Mouse (Mus musculus) layer of hippocampus, postnatal 10 days (tissue): ENCODE measurements around the gene Gm4952. TPM values are rescaled to one million over a fixed set of nuclear protein-coding genes. Genes with fewer than 3 reads are reported as not detected.
"Not testable (repeated sequence)": the region's sequence is repeated elsewhere in the genome, so short reads cannot be mapped to it uniquely, and the experiment has no call there.

Source experiments
- DNase-seq, 2 experiments: peaks; one replicate each; pipeline ENCODE4 v3.0.0; 2021; ENCODE audit warnings: low spot score in 2 of 2
- total RNA-seq, 2 experiments: library from RNA; stranded (reverse); gene quantifications; 2 replicates each; pipeline ENCODE4 v1.2.3; 2021

Gm4952 gene
- total RNA-seq, 2 experiments from 2014 or later = 0.29 to 0.30 TPM

- DNase-seq = no peak
Measured at GRCm38 (mm10) chr19:12600684-12601480, 1.1 kb downstream of the Gm4952 start.

DNA sequence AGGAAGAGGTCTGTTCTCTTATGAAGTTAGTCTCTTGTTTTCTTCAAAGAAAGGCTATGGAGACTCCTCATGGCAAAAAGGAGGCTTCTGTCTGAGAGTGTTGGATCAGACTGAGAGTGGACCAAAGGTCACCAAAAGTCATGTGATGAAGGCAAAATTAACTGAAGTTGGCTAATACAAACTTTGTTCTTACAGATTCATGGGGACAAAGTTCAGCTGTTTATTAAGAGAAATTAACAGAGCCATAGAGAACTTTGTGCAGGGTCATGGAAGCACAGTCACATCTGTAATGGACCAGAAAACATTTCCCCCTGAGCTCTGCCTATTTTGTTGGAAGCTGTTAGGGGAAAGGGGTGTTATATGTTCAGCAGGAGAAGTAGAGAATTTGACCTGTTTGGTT is 8.6 kb downstream of the Gm4952 start:
- no peak for DNase-seq

GRCm38 (mm10) chr19:12613646-12614045 is 13.9 kb downstream of the Gm4952 start:
- no peak for DNase-seq

DNA sequence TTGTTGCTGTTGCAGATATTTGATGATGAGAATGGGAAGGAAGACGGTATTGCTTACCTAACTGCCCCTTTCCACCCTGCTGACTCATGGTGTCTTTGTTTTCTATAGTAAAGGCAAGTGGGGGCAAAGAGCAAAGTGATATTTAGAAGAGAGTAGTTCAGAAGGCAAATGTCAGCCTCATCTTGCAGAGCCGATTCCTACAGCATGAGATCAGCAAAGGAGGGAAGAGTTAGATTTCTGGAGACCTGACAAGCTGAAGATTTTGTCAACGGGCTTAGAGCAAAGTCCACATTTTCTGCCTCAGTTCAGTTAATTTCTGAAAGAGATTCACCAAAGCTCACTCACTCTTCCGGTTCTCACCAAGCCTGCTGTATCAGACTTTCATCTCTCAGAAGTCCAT is 33.4 kb downstream of the Gm4952 start, which contains the start of gene Glyat:
Glyat (plus strand) TSS at position 133 of the 400 bp plus-strand sequence.
- DNase-seq = no peak

DNA sequence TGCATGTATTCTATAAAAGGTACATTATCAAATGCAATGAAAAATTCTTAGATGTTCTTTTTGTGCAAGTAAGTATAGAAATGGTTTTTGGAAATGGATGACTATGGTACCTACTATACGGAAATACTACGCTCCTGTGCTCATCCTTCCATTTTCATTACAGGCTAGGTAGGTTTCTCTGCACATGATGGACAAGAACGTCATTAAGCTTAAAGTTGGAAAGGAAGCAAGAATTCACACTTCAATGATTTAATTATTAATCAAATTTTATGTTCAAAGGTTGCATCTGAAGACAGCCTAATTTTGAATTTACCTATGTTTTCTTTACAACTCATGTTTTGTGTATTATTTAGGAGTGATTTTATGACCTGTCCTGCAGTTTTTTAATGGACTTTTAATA is 34.5 kb downstream of the Gm4952 start:
- DNase-seq = no peak

- no peak for DNase-seq
Measured at GRCm38 (mm10) chr19:12634963-12635362, 35.2 kb downstream of the Gm4952 start.

GRCm38 (mm10) chr19:12636863-12637262 is 37.1 kb downstream of the Gm4952 start:
- DNase-seq = no peak

DNA sequence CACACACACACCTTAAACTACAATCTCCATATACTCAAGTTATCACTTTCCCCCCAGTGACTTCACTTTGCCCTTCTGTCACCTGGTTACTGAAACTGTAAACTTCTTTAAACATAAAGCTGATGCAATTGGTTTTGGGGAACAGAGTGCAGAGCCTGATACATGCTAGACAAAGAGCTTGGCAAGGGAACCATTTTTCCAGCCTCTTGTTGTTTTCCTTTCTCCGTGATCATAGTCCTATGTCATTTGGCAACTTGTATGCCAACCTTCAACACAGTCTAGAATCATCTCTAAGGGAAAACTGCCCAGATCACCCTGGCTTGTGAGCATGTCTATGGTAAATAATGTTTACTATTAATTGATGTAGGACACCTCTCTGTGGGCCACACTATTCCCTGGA is 38.3 kb downstream of the Gm4952 start:
- DNase-seq = no peak

DNA sequence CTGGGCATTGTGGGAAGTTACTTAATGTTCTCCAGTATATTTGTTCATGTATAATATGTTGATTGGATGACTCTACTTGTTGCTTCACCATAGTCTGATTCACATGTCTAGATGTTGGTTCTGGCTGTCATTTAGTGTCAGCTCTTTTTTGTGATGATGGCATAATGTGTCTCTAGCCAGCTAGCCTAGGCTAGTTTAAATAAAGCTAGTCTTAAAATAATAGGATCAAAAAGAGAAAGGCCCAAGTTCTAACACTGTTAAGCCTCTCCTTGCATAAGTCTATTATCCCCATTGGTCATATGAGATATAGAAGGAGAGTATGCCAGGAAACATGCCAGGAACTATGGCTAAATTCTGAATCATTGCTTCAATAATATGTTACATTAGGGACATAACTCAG is 49.7 kb downstream of the Gm4952 start:
- no peak for DNase-seq

DNA sequence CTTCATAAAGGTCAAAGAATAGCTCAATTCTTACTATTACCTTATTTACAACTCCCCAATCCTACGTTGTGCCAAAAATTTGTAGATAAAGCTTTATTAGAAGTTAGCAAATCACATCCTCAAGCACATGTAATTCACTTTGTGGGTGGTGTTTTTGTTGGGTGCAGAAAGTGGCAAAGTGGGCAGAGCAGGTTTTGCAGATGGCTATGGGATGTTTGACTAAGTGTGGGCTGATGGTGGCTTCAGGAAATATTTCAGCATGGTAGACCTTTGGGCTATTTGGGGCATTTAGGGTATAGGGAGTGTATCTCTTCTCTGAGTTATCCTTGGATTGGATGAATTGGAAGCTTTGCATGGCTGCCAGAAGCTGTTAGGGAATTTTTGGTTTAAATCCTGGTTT is 66.4 kb downstream of the Gm4952 start:
- DNase-seq = no peak

DNA sequence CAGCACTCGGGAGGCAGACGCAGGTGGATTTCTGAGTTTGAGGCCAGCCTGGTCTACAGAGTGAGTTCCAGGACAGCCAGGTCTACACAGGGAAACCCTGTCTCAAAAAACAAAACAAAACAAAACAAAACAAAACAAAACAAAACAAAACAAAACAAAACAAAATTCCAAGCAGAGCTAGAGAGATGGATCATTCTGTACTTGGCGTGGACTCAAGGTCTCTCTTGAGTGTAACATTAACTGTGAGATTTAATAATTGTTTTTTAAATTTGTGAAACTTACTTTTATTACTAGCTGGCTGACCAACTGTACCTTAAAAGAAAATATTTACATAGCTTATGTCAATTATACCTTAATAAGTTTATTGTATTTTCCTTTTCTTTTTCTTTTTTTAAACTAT is 68.8 kb downstream of the Gm4952 start:
- DNase-seq = not testable (repeated sequence)

GRCm38 (mm10) chr19:12670139-12670538 is 70.4 kb downstream of the Gm4952 start, which contains the start of gene Olfr1442:
TSS of gene Olfr1442 (plus strand) at chr19:12670439.
- DNase-seq = no peak

DNA sequence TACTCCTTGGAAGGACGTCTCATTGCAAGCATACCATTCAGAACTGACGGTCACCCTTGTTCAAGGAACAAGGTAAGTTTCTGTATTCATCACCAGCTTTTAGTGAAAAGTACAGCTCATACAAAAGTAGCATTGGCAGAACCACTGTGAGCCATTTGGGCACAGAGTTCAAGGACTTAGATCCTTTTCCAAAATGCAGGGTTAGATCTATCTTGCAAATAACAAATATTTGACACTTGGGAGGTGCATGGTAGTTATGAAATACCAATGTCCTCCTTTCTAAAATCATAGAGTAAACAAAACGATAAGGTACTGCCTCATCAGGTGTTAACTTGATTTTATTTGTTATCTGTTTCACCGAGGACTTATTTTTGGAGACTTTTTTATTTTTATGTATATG is 71.3 kb downstream of the Gm4952 start:
- no peak for DNase-seq

DNA sequence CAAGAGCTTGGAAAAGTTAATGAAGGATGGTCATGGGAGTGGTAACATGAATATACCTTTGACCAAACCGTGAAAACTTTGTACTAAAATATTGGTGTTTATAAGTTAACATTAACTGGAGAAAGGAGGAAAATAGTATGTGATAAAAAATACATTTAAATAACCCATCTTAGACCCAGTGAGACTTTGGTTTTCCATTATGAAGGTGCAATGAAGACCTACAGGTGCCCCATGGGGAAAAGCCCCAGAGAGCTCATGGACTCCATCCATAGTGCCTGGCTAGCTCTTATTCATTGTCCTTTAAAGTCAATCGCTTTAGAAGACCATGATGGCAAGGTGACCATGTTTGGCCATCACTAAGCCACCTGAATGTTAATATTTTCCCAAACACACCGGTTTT is 78.0 kb downstream of the Gm4952 start, which contains the start of gene Olfr1443:
Olfr1443 (plus strand) TSS at position 301 of the 400 bp plus-strand sequence.
- DNase-seq = no peak

Other genes starting within 250 kb of the Gm4952 start
- not detected for gene Olfr1440, start 212.7 kb upstream of the Gm4952 start, total RNA-seq
- gene Olfr1441, start 182.5 kb upstream of the Gm4952 start, total RNA-seq = not detected
- gene Pfpl, start 172.1 kb upstream of the Gm4952 start, total RNA-seq = not detected
- 1 to 10 TPM; 4.6 to 4.8 TPM for gene Mpeg1, start 139.2 kb upstream of the Gm4952 start, total RNA-seq
- gene Dtx4, start 98.5 kb upstream of the Gm4952 start, total RNA-seq = 10 to 100 TPM; 48.1 to 55.5 TPM
- gene Fam111a, start 54.2 kb upstream of the Gm4952 start, total RNA-seq = 1 to 10 TPM; 3.9 to 4.1 TPM
- under 1 TPM in 1 of 2 experiments, not detected in 1; 0.23 TPM for gene Glyat, start 33.3 kb downstream of the Gm4952 start, total RNA-seq
- not detected for gene Olfr1442, start 70.5 kb downstream of the Gm4952 start, total RNA-seq
- not detected for gene Olfr1443, start 78.1 kb downstream of the Gm4952 start, total RNA-seq
- gene Keg1, start 95.8 kb downstream of the Gm4952 start, total RNA-seq = not detected
- gene Cntf, start 165.7 kb downstream of the Gm4952 start, total RNA-seq = 1 to 10 TPM; 3.1 to 3.2 TPM
- 10 to 100 TPM; 78.6 to 82.9 TPM for gene Zfp91, start 196.2 kb downstream of the Gm4952 start, total RNA-seq
- 1 to 10 TPM in 1 of 2 experiments, under 1 TPM in 1; 0.96 to 1.3 TPM for gene Lpxn, start 196.2 kb downstream of the Gm4952 start, total RNA-seq
- gene Gm5244, start 246.7 kb downstream of the Gm4952 start, total RNA-seq = not detected